Mouse (Mus musculus) forebrain, embryonic 13.5 days (tissue): ENCODE data around the gene Tbx4. TPM values are rescaled to one million over a fixed set of nuclear protein-coding genes. Genes with fewer than 3 reads are reported as not detected.

Experiments used
- ATAC-seq: fragments of 200-750 bp; cut with Nextera tagmentation; 2 replicates; pipeline ENCODE4 v1.8.0; 2017
- H3K27ac ChIP-seq: fragments of 300-500 bp; sonication (generic); 2 replicates; pipeline ENCODE4 v1.5.1; 2015; ENCODE audit warnings: inconsistent platforms, mild to moderate bottlenecking, moderate library complexity
- H3K27me3 ChIP-seq: fragments of 300-500 bp; sonication (generic); 2 replicates; pipeline ENCODE4 v1.6.1; 2015; ENCODE audit warnings: mild to moderate bottlenecking, inconsistent platforms
- H3K36me3 ChIP-seq: fragments of 300-500 bp; sonication (generic); 2 replicates; pipeline ENCODE4 v1.6.1; 2015; ENCODE audit warnings: mild to moderate bottlenecking, inconsistent platforms; ENCODE audit not compliant: poor library complexity, severe bottlenecking
- H3K4me1 ChIP-seq: fragments of 300-500 bp; sonication (generic); 2 replicates; pipeline ENCODE4 v1.6.1; 2015; ENCODE audit warnings: inconsistent platforms
- H3K4me2 ChIP-seq: fragments of 300-500 bp; sonication (generic); 2 replicates; pipeline ENCODE4 v1.6.1; 2015; ENCODE audit warnings: inconsistent platforms, mild to moderate bottlenecking, moderate library complexity
- H3K4me3 ChIP-seq: fragments of 300-500 bp; sonication (generic); 2 replicates; pipeline ENCODE4 v1.5.1; 2015; ENCODE audit warnings: mild to moderate bottlenecking, inconsistent platforms
- H3K9ac ChIP-seq: fragments of 300-500 bp; sonication (generic); 2 replicates; pipeline ENCODE4 v1.6.1; 2015; ENCODE audit warnings: mild to moderate bottlenecking, inconsistent platforms
- H3K9me3 ChIP-seq: fragments of 300-500 bp; sonication (generic); replicated peaks from 2 replicates; pipeline ENCODE4 v1.6.1; 2016; ENCODE audit warnings: inconsistent platforms
- WGBS: fragments of 180-500 bp; shearing (Covaris S2); methylation state at CpG from one replicate; pipeline ENCODE4 v1.1.7; 2015; 5-methylcytosine and 5-hydroxymethylcytosine counted together
- polyA plus RNA-seq: library from polyadenylated mRNA; unstranded; fragments of >200 nt; fragmentation: Nextera tagmentation; extraction: Ambion mirVana; gene quantifications from 2 replicates; pipeline ENCODE4 v1.2.1, GENCODE M21; 2015

The Tbx4 gene
- polyA plus RNA-seq, 1 experiment from 2014 or later: 0.06 TPM

- H3K9me3 ChIP-seq: no peaks in the 10 kb centered on the region
- 45% methylated on average over 10 of the region's 10 CpGs for WGBS
- H3K4me2 ChIP-seq: peak overlapping the region; percentile 38; the same call in 1 of the 2 replicates
These were observed 32.2 kb downstream of the Tbx4 start for GRCm38 (mm10) chr11:85918388-85918940.

GRCm38 (mm10) chr11:85925294-85925743 is 39.1 kb downstream of the Tbx4 start:
- ATAC-seq: no peak
- Histone ChIP-seq H3K4me3 (peak overlapping the region; percentile 17), H3K9me3 (no peaks in the 10 kb centered on the region), H3K4me2 (peak overlapping the region; percentile 45), H3K27ac (no peak overlapping the region), H3K4me1 (peaks cover 15% of the 10 kb centered on the region), H3K36me3 (no peaks in the 10 kb centered on the region), H3K27me3 (peaks cover 67% of the 10 kb centered on the region), H3K9ac (peak overlapping the region; percentile 46; the same call in 1 of the 2 replicates)
- WGBS: 6% methylated on average over 19 of the region's 19 CpGs

More at GRCm38 (mm10) chr11:85918388-85918940, 32.2 kb downstream of the Tbx4 start:
- Histone ChIP-seq H3K9ac (no peak overlapping the region), H3K36me3 (no peaks in the 10 kb centered on the region), H3K27ac (no peak overlapping the region), H3K4me3 (no peak overlapping the region), H3K4me1 (peaks cover 31% of the 10 kb centered on the region), H3K27me3 (peaks cover 40% of the 10 kb centered on the region)
- ATAC-seq: no peak

- Histone ChIP-seq H3K4me3 (peak overlapping the region; percentile 14), H3K4me1 (peaks cover 15% of the 10 kb centered on the region), H3K27ac (no peak overlapping the region), H3K27me3 (peaks cover 66% of the 10 kb centered on the region), H3K36me3 (no peaks in the 10 kb centered on the region), H3K9ac (peak overlapping the region; percentile 27), H3K4me2 (peak overlapping the region; percentile 49), H3K9me3 (no peaks in the 10 kb centered on the region)
- no peak for ATAC-seq
- 3% methylated on average over 16 of the region's 16 CpGs for WGBS
These were observed 40.1 kb downstream of the Tbx4 start for GRCm38 (mm10) chr11:85926287-85926764.

- peaks cover 51% of the 10 kb centered on the region for H3K27me3 ChIP-seq
- H3K4me2 ChIP-seq: no peak overlapping the region
- no peak for ATAC-seq
- no peaks in the 10 kb centered on the region for H3K9me3 ChIP-seq
- H3K4me1 ChIP-seq: peaks cover 15% of the 10 kb centered on the region
- H3K36me3 ChIP-seq: no peaks in the 10 kb centered on the region
- H3K4me3 ChIP-seq: no peak overlapping the region
- H3K27ac ChIP-seq: no peak overlapping the region
- 77% methylated on average over 4 of the region's 4 CpGs for WGBS
- no peak overlapping the region for H3K9ac ChIP-seq
These were observed 41.9 kb downstream of the Tbx4 start for GRCm38 (mm10) chr11:85928106-85928505.

- Histone ChIP-seq H3K9ac (no peak overlapping the region), H3K4me2 (no peak overlapping the region), H3K27me3 (peaks cover 35% of the 10 kb centered on the region), H3K36me3 (no peaks in the 10 kb centered on the region), H3K4me1 (peaks cover 15% of the 10 kb centered on the region), H3K9me3 (no peaks in the 10 kb centered on the region), H3K4me3 (no peak overlapping the region), H3K27ac (no peak overlapping the region)
- WGBS: 84% methylated on average over 6 of the region's 6 CpGs
- ATAC-seq: no peak
These were observed 43.4 kb downstream of the Tbx4 start for GRCm38 (mm10) chr11:85929651-85930050.

- no peaks in the 10 kb centered on the region for H3K27me3 ChIP-seq
- 46% methylated on average over 7 of the region's 7 CpGs for WGBS
These were observed 55.8 kb downstream of the Tbx4 start for GRCm38 (mm10) chr11:85941785-85942570.

GRCm38 (mm10) chr11:85948765-85949164 is 62.5 kb downstream of the Tbx4 start:
- H3K9ac ChIP-seq: no peak overlapping the region
- H3K4me3 ChIP-seq: no peak overlapping the region
- H3K4me1 ChIP-seq: no peaks in the 10 kb centered on the region
- H3K9me3 ChIP-seq: no peaks in the 10 kb centered on the region
- no peak overlapping the region for H3K27ac ChIP-seq
- ATAC-seq: no peak
- H3K4me2 ChIP-seq: no peak overlapping the region
- no peaks in the 10 kb centered on the region for H3K36me3 ChIP-seq
- H3K27me3 ChIP-seq: no peaks in the 10 kb centered on the region
- 92% methylated on average over 10 of the region's 10 CpGs for WGBS

More at GRCm38 (mm10) chr11:85941785-85942570, 55.8 kb downstream of the Tbx4 start:
- no peak overlapping the region for H3K4me3 ChIP-seq
- no peaks in the 10 kb centered on the region for H3K9me3 ChIP-seq
- H3K36me3 ChIP-seq: no peaks in the 10 kb centered on the region
- no peak for ATAC-seq
- no peak overlapping the region for H3K27ac ChIP-seq
- no peak overlapping the region for H3K4me2 ChIP-seq
- H3K4me1 ChIP-seq: no peaks in the 10 kb centered on the region
- no peak overlapping the region for H3K9ac ChIP-seq

GRCm38 (mm10) chr11:85949749-85950148 is 63.5 kb downstream of the Tbx4 start:
- WGBS: 89% methylated on average over 2 of the region's 2 CpGs
- Histone ChIP-seq H3K4me3 (no peak overlapping the region), H3K36me3 (no peaks in the 10 kb centered on the region), H3K9me3 (no peaks in the 10 kb centered on the region), H3K9ac (no peak overlapping the region), H3K4me2 (no peak overlapping the region), H3K27ac (no peak overlapping the region), H3K27me3 (no peaks in the 10 kb centered on the region), H3K4me1 (no peaks in the 10 kb centered on the region)
- no peak for ATAC-seq

GRCm38 (mm10) chr11:85952538-85952937 is 66.3 kb downstream of the Tbx4 start:
- H3K9ac ChIP-seq: no peak overlapping the region
- WGBS: 89% methylated on average over 4 of the region's 4 CpGs
- H3K4me1 ChIP-seq: no peaks in the 10 kb centered on the region
- H3K27ac ChIP-seq: no peak overlapping the region
- no peak overlapping the region for H3K4me3 ChIP-seq
- no peaks in the 10 kb centered on the region for H3K27me3 ChIP-seq
- no peak for ATAC-seq
- H3K9me3 ChIP-seq: no peaks in the 10 kb centered on the region
- H3K36me3 ChIP-seq: no peaks in the 10 kb centered on the region
- no peak overlapping the region for H3K4me2 ChIP-seq

GRCm38 (mm10) chr11:85955611-85956010 is 69.4 kb downstream of the Tbx4 start:
- no peaks in the 10 kb centered on the region for H3K27me3 ChIP-seq
- H3K27ac ChIP-seq: no peak overlapping the region
- no peak overlapping the region for H3K9ac ChIP-seq
- no peaks in the 10 kb centered on the region for H3K9me3 ChIP-seq
- no peak for ATAC-seq
- H3K4me2 ChIP-seq: no peak overlapping the region
- no peaks in the 10 kb centered on the region for H3K4me1 ChIP-seq
- H3K36me3 ChIP-seq: no peaks in the 10 kb centered on the region
- H3K4me3 ChIP-seq: no peak overlapping the region
- WGBS: 85% methylated on average over 12 of the region's 12 CpGs

- H3K9me3 ChIP-seq: no peaks in the 10 kb centered on the region
- no peak overlapping the region for H3K27ac ChIP-seq
- H3K4me2 ChIP-seq: no peak overlapping the region
- no peak for ATAC-seq
- H3K9ac ChIP-seq: no peak overlapping the region
- H3K27me3 ChIP-seq: no peaks in the 10 kb centered on the region
- H3K4me3 ChIP-seq: no peak overlapping the region
- H3K36me3 ChIP-seq: no peaks in the 10 kb centered on the region
- 66% methylated on average over 10 of the region's 10 CpGs for WGBS
- no peaks in the 10 kb centered on the region for H3K4me1 ChIP-seq
These were observed 70.2 kb downstream of the Tbx4 start for GRCm38 (mm10) chr11:85956422-85956821.

- no peaks in the 10 kb centered on the region for H3K36me3 ChIP-seq
- no peak for ATAC-seq
- H3K9me3 ChIP-seq: no peaks in the 10 kb centered on the region
- no peak overlapping the region for H3K4me3 ChIP-seq
- H3K4me1 ChIP-seq: no peaks in the 10 kb centered on the region
- H3K27ac ChIP-seq: no peak overlapping the region
- WGBS: 75% methylated on average over 6 of the region's 6 CpGs
- no peak overlapping the region for H3K4me2 ChIP-seq
- no peaks in the 10 kb centered on the region for H3K27me3 ChIP-seq
- H3K9ac ChIP-seq: no peak overlapping the region
These were observed 70.9 kb downstream of the Tbx4 start for GRCm38 (mm10) chr11:85956950-85957778.
